8 mouse cellular contexts compared by ENCODE assay signal in genomic region chr4:107435238-107435946, GRCm38 (mm10). TPM values are rescaled to one million over a fixed set of nuclear protein-coding genes. Genes with fewer than 3 reads are reported as not detected.
A peak's percentile ranks its signal among the peaks of the same experiment; 100 is the strongest.
DNase-seq lines count a peak whose midpoint lies in the region; ATAC-seq lines count a peak whose summit lies in the region.

No protein-coding gene starts in this region.

- H3K36me3 ChIP-seq in heart, embryonic 12.5 days: no peaks in the 10 kb centered on the region
- no peaks in the 10 kb centered on the region for H3K36me3 ChIP-seq in embryonic facial prominence, embryonic 11.5 days (replicated peaks; ENCODE audit: control insufficient read depth, insufficient read depth, low read depth, low read length)
- no peaks in the 10 kb centered on the region for H3K36me3 ChIP-seq in kidney, embryonic 14.5 days (ENCODE audit: control insufficient read depth, insufficient read depth, low read length)

- no peak for ATAC-seq in heart, embryonic 12.5 days (ENCODE audit: insufficient number of reproducible peaks, low FRiP score)
- 0 out of 2 replicates have a peak, but pooled peaks have one; percentile 26 for ATAC-seq in embryonic facial prominence, embryonic 11.5 days (replicated peaks; ENCODE audit: insufficient number of reproducible peaks, low FRiP score, low TSS enrichment, low read depth)
- no peak for ATAC-seq in kidney, embryonic 14.5 days (ENCODE audit: low FRiP score, low TSS enrichment)

- peaks cover 18% of the 10 kb centered on the region for H3K4me1 ChIP-seq in heart, embryonic 12.5 days (replicated peaks)
- peaks cover 9% of the 10 kb centered on the region; the same call in 1 of the 2 replicates for H3K4me1 ChIP-seq in embryonic facial prominence, embryonic 11.5 days (ENCODE audit: control insufficient read depth, insufficient read depth, low read length)
- H3K4me1 ChIP-seq in kidney, embryonic 14.5 days (ENCODE audit: control insufficient read depth, insufficient read depth, low read length): peaks cover 12% of the 10 kb centered on the region

- no peak overlapping the region for H3K27ac ChIP-seq in heart, embryonic 12.5 days (ENCODE audit: poor library complexity, severe bottlenecking)
- no peak overlapping the region for H3K27ac ChIP-seq in embryonic facial prominence, embryonic 11.5 days (replicated peaks; ENCODE audit: low read depth, low read length)
- H3K27ac ChIP-seq in kidney, embryonic 14.5 days (ENCODE audit: low read depth, low read length): no peak overlapping the region

- no peaks in the 10 kb centered on the region for H3K9me3 ChIP-seq in heart, embryonic 12.5 days (replicated peaks)
- H3K9me3 ChIP-seq in embryonic facial prominence, embryonic 11.5 days (replicated peaks; ENCODE audit: control insufficient read depth, low read length): no peaks in the 10 kb centered on the region
- H3K9me3 ChIP-seq in kidney, embryonic 14.5 days (ENCODE audit: control insufficient read depth, low read length): no peaks in the 10 kb centered on the region

- peak overlapping the region; percentile 57 for H3K4me3 ChIP-seq in heart, embryonic 12.5 days
- H3K4me3 ChIP-seq in embryonic facial prominence, embryonic 11.5 days (ENCODE audit: low read depth, low read length): peak overlapping the region; percentile 65
- peak overlapping the region; percentile 60 for H3K4me3 ChIP-seq in kidney, embryonic 14.5 days (ENCODE audit: low read length)

- WGBS in heart, embryonic 12.5 days: 2% methylated on average over 47 of the region's 47 CpGs
- WGBS in embryonic facial prominence, embryonic 11.5 days: 2% methylated on average over 40 of the region's 47 CpGs
- WGBS in kidney, embryonic 14.5 days: under 1% methylated on average over 47 of the region's 47 CpGs

- peak overlapping the region; percentile 98 for H3K4me2 ChIP-seq in heart, embryonic 12.5 days
- peak overlapping the region; percentile 96 for H3K4me2 ChIP-seq in embryonic facial prominence, embryonic 11.5 days (ENCODE audit: low read depth, low read length)
- H3K4me2 ChIP-seq in kidney, embryonic 14.5 days (replicated peaks; ENCODE audit: low read depth, low read length): peak overlapping the region; percentile 99

- no peak for DNase-seq in heart, adult 18-20 months
- no peak for DNase-seq in embryonic facial prominence, embryonic 11.5 days (ENCODE audit: low spot score)
- peak; percentile 52 for DNase-seq in neural tube, embryonic 10.5 days (ENCODE audit: extremely low spot score, low spot score)
- DNase-seq in right cerebral cortex, postnatal 14 days: no peak
- no peak for DNase-seq in adrenal gland, postnatal 10 days
- no peak for DNase-seq in spleen, postnatal 36 days (ENCODE audit: low spot score in 2 of 2)

- H3K27me3 ChIP-seq in heart, embryonic 12.5 days (replicated peaks): peaks cover 74% of the 10 kb centered on the region
- peaks cover 35% of the 10 kb centered on the region for H3K27me3 ChIP-seq in embryonic facial prominence, embryonic 11.5 days (ENCODE audit: control insufficient read depth, insufficient read depth, low read length)
- H3K27me3 ChIP-seq in kidney, embryonic 14.5 days (ENCODE audit: control insufficient read depth, insufficient read depth, low read length): peaks cover 65% of the 10 kb centered on the region

- peak overlapping the region; percentile 54 for H3K9ac ChIP-seq in heart, embryonic 12.5 days
- peak overlapping the region; percentile 60 for H3K9ac ChIP-seq in embryonic facial prominence, embryonic 11.5 days (replicated peaks; ENCODE audit: low read length)
- peak overlapping the region; percentile 58; the same call in 1 of the 2 replicates for H3K9ac ChIP-seq in kidney, embryonic 14.5 days (ENCODE audit: low read depth, low read length)

RNA-seq across cellular contexts. Expression of gene Glis1, which starts 1.0 kb away (rescaled TPM):
- 0.19 and 0.47 TPM in 2 replicates for polyA plus RNA-seq in heart, embryonic 12.5 days (2016; fragmentation: Nextera tagmentation; extraction: Ambion mirVana)
- total RNA-seq in heart, adult 18-20 months (2021): under 1 TPM; 0.15 to 0.25 TPM
- polyA plus RNA-seq in embryonic facial prominence, embryonic 11.5 days (2014; fragmentation: Nextera tagmentation; extraction: Ambion mirVana): 7.7 and 8.4 TPM in 2 replicates
- 4.0 and 4.3 TPM in 2 replicates for polyA plus RNA-seq in kidney, embryonic 14.5 days (2014; fragmentation: Nextera tagmentation; extraction: Ambion mirVana)
- under 1 TPM; 0.27 to 0.73 TPM for total RNA-seq in adrenal gland, postnatal 10 days (2021)
